Mouse (Mus musculus) heart, postnatal 0 days (tissue): ENCODE measurements around the gene Zfp985.

ENCODE experiments used
- CTCF ChIP-seq: IDR thresholded peaks from 2 replicates; pipeline ENCODE4 v1.5.1; 2016; ENCODE audit warnings: antibody characterized with exemption, control low read depth, low read depth
- EP300 ChIP-seq: IDR thresholded peaks from 2 replicates; pipeline ENCODE4 v1.6.1; 2016; ENCODE audit warnings: antibody characterized with exemption, low read depth

- TF ChIP-seq CTCF (no peak), EP300 (no peak)
These were observed 15.4 kb upstream of the Zfp985 start for GRCm38 (mm10) chr4:147537702-147538101.
